8 mouse cellular contexts compared by ENCODE assay signal in genomic region chr13:37130637-37131036, GRCm38 (mm10).
DNase-seq lines count a peak whose midpoint lies in the region; ATAC-seq and TF ChIP-seq lines count a peak whose summit lies in the region.
"Had no signal": no experiment of that assay in that cellular context is flagged by ENCODE, and none has a peak within 500 bp of the region (broad histone marks: within the 10 kb centered on the region; RNA-seq: fewer than 3 reads in every experiment).

No protein-coding gene starts in this region.

- TF ChIP-seq CTCF in cerebellum, adult 2 months (IDR thresholded peaks at IDR 0.05; ENCODE audit: borderline replicate concordance, insufficient read depth, low read depth, low read length), result no peak

- TF ChIP-seq POLR2A in cerebellum, adult 2 months (IDR thresholded peaks at IDR 0.05; ENCODE audit: borderline replicate concordance, insufficient read depth, low read length), result no peak

- H3K9me3 ChIP-seq in lung, embryonic 16.5 days (ENCODE audit: control insufficient read depth, low read length), result no peaks in the 10 kb centered on the region

- peak; percentile 91 for ATAC-seq in lung, embryonic 16.5 days (ENCODE audit: low read depth)

- no peaks in the 10 kb centered on the region for H3K36me3 ChIP-seq in lung, embryonic 16.5 days (ENCODE audit: control insufficient read depth, insufficient read depth, low read length)

- intact Hi-C loops in heart, postnatal 36 days (cut with DNase I), result no loop called here

- WGBS in lung, embryonic 16.5 days, result 43% methylated on average over 10 of the region's 10 CpGs
- WGBS in cerebellum, adult 2 months, result 44% methylated on average over 10 of the region's 10 CpGs

- H3K9ac ChIP-seq in lung, embryonic 16.5 days (ENCODE audit: low read length), result no peak overlapping the region

- peak; percentile 40 for DNase-seq in 416B (ENCODE audit: low read depth)
- DNase-seq in CD4-positive, CD25-positive, alpha-beta regulatory T cell, adult 2 months (ENCODE audit: low read depth, low spot score), result peak; percentile 25
- peak; percentile 7 to 30 for DNase-seq in heart, postnatal 36 days
- peak; percentile 64 to 66 for DNase-seq in thymus, postnatal 10 days (ENCODE audit: low spot score in 2 of 2)
- no peak for DNase-seq in cerebellum, adult 2 months
- DNase-seq in cerebellum, postnatal 25 days, result no peak

- no peaks in the 10 kb centered on the region for H3K27me3 ChIP-seq in lung, embryonic 16.5 days (ENCODE audit: control insufficient read depth, insufficient read depth, low read depth, low read length)
- no peaks in the 10 kb centered on the region for H3K27me3 ChIP-seq in cerebellum, adult 2 months (ENCODE audit: control insufficient read depth, insufficient read depth, low read length)

- no peak overlapping the region for H3K4me3 ChIP-seq in lung, embryonic 16.5 days (ENCODE audit: low read length)
- no peak overlapping the region for H3K4me3 ChIP-seq in cerebellum, adult 2 months (replicated peaks; ENCODE audit: insufficient read depth, low read depth, low read length)

- peaks cover 2% of the 10 kb centered on the region; the same call in 1 of the 2 replicates for H3K4me1 ChIP-seq in lung, embryonic 16.5 days (replicated peaks; ENCODE audit: control insufficient read depth, insufficient read depth, low read length)
- H3K4me1 ChIP-seq in cerebellum, adult 2 months (ENCODE audit: control insufficient read depth, insufficient read depth, low read length), result no peaks in the 10 kb centered on the region

- H3K4me2 ChIP-seq in lung, embryonic 16.5 days (ENCODE audit: low read depth, low read length), result no peak overlapping the region

- H3K27ac ChIP-seq in lung, embryonic 16.5 days (ENCODE audit: low read length), result peak overlapping the region; percentile 59
- H3K27ac ChIP-seq in cerebellum, adult 2 months (ENCODE audit: insufficient read depth, low read length), result no peak overlapping the region
- H3K27ac ChIP-seq: kidney, postnatal 0 days had no signal

Comparison
In these comparisons a context has a peak if more than half of its experiments do, and no peak if none do; other contexts are left out.
1. DNase-seq: peak in 416B (single experiment), CD4-positive, CD25-positive, alpha-beta regulatory T cell, adult 2 months (single experiment), heart, postnatal 36 days (2 of 2) and thymus, postnatal 10 days (2 of 2); none in cerebellum, adult 2 months (0 of 2) and cerebellum, postnatal 25 days (0 of 2).